Mouse (Mus musculus): ENCODE data around the gene Crat. TPM values are rescaled to one million over a fixed set of nuclear protein-coding genes. Genes with fewer than 3 reads are reported as not detected.
A peak's percentile ranks its signal among the peaks of the same experiment; 100 is the strongest.

Gene Crat
- polyA plus RNA-seq, 1 experiment: 96.4 TPM

- DNase-seq: peak; percentile 35
- TF ChIP-seq POLR2A (IDR thresholded peaks at IDR 0.05; ENCODE audit: control insufficient read depth, extremely low read depth, insufficient read depth, low read length, poor library complexity): 0 out of 2 replicates have a peak, but pooled peaks have one; percentile 15
- no peak for TF ChIP-seq CTCF (IDR thresholded peaks at IDR 0.05; ENCODE audit: borderline replicate concordance, control insufficient read depth, extremely low read depth, insufficient read depth, low read length, poor library complexity)
- 11% methylated on average over 15 of the region's 15 CpGs for WGBS
- Histone ChIP-seq H3K36me3 (ENCODE audit: control insufficient read depth, insufficient read depth, low read length) (peaks cover 26% of the 10 kb centered on the region), H3K27ac (ENCODE audit: control insufficient read depth, insufficient read depth, low read length) (peak overlapping the region; percentile 95), H3K4me3 (ENCODE audit: control insufficient read depth, insufficient read depth, low read length) (peak overlapping the region; percentile 41), H3K27me3 (ENCODE audit: control insufficient read depth, insufficient read depth, low read length) (no peaks in the 10 kb centered on the region), H3K4me1 (replicated peaks; ENCODE audit: control insufficient read depth, insufficient read depth, low read length) (peaks cover 18% of the 10 kb centered on the region)
Observed at GRCm38 (mm10) chr2:30441518-30442497, 26.2 kb upstream of the Crat start.

- Histone ChIP-seq H3K27me3 (ENCODE audit: control insufficient read depth, insufficient read depth, low read length) (no peaks in the 10 kb centered on the region), H3K4me1 (replicated peaks; ENCODE audit: control insufficient read depth, insufficient read depth, low read length) (peaks cover 18% of the 10 kb centered on the region), H3K36me3 (ENCODE audit: control insufficient read depth, insufficient read depth, low read length) (peaks cover 26% of the 10 kb centered on the region), H3K27ac (ENCODE audit: control insufficient read depth, insufficient read depth, low read length) (peak overlapping the region; percentile 95), H3K4me3 (ENCODE audit: control insufficient read depth, insufficient read depth, low read length) (no peak overlapping the region; the same call in 1 of the 2 replicates)
- peak; percentile 66 for DNase-seq
- TF ChIP-seq POLR2A (IDR thresholded peaks at IDR 0.05; ENCODE audit: control insufficient read depth, extremely low read depth, insufficient read depth, low read length, poor library complexity) (no peak), CTCF (IDR thresholded peaks at IDR 0.05; ENCODE audit: borderline replicate concordance, control insufficient read depth, extremely low read depth, insufficient read depth, low read length, poor library complexity) (no peak)
- 27% methylated on average over 12 of the region's 12 CpGs for WGBS
Observed at GRCm38 (mm10) chr2:30440701-30441517, 25.3 kb upstream of the Crat start.

- TF ChIP-seq POLR2A (IDR thresholded peaks at IDR 0.05; ENCODE audit: control insufficient read depth, extremely low read depth, insufficient read depth, low read length, poor library complexity) (no peak), CTCF (IDR thresholded peaks at IDR 0.05; ENCODE audit: borderline replicate concordance, control insufficient read depth, extremely low read depth, insufficient read depth, low read length, poor library complexity) (no peak)
- WGBS: 85% methylated on average over 3 of the region's 3 CpGs
Observed at GRCm38 (mm10) chr2:30440211-30440700, 24.6 kb upstream of the Crat start.

GRCm38 (mm10) chr2:30439631-30440030, 24.0 kb upstream of the Crat start:
- H3K27ac ChIP-seq (ENCODE audit: control insufficient read depth, insufficient read depth, low read length): no peak overlapping the region
- WGBS: 96% methylated on average over 6 of the region's 6 CpGs
- TF ChIP-seq POLR2A (IDR thresholded peaks at IDR 0.05; ENCODE audit: control insufficient read depth, extremely low read depth, insufficient read depth, low read length, poor library complexity): no peak
- no peak for TF ChIP-seq CTCF (IDR thresholded peaks at IDR 0.05; ENCODE audit: borderline replicate concordance, control insufficient read depth, extremely low read depth, insufficient read depth, low read length, poor library complexity)
- peaks cover 26% of the 10 kb centered on the region for H3K36me3 ChIP-seq (ENCODE audit: control insufficient read depth, insufficient read depth, low read length)
- peaks cover 18% of the 10 kb centered on the region for H3K4me1 ChIP-seq (replicated peaks; ENCODE audit: control insufficient read depth, insufficient read depth, low read length)
- no peak for DNase-seq
- no peak overlapping the region for H3K4me3 ChIP-seq (ENCODE audit: control insufficient read depth, insufficient read depth, low read length)
- no peaks in the 10 kb centered on the region for H3K27me3 ChIP-seq (ENCODE audit: control insufficient read depth, insufficient read depth, low read length)

More at GRCm38 (mm10) chr2:30440211-30440700, 24.6 kb upstream of the Crat start:
- Histone ChIP-seq H3K4me1 (replicated peaks; ENCODE audit: control insufficient read depth, insufficient read depth, low read length) (peaks cover 18% of the 10 kb centered on the region), H3K36me3 (ENCODE audit: control insufficient read depth, insufficient read depth, low read length) (peaks cover 26% of the 10 kb centered on the region), H3K4me3 (ENCODE audit: control insufficient read depth, insufficient read depth, low read length) (no peak overlapping the region), H3K27me3 (ENCODE audit: control insufficient read depth, insufficient read depth, low read length) (no peaks in the 10 kb centered on the region), H3K27ac (ENCODE audit: control insufficient read depth, insufficient read depth, low read length) (no peak overlapping the region)
- DNase-seq: no peak

GRCm38 (mm10) chr2:30437791-30438190, 22.2 kb upstream of the Crat start:
- Histone ChIP-seq H3K27me3 (ENCODE audit: control insufficient read depth, insufficient read depth, low read length) (no peaks in the 10 kb centered on the region), H3K4me1 (replicated peaks; ENCODE audit: control insufficient read depth, insufficient read depth, low read length) (peaks cover 17% of the 10 kb centered on the region), H3K36me3 (ENCODE audit: control insufficient read depth, insufficient read depth, low read length) (peaks cover 26% of the 10 kb centered on the region), H3K4me3 (ENCODE audit: control insufficient read depth, insufficient read depth, low read length) (no peak overlapping the region), H3K27ac (ENCODE audit: control insufficient read depth, insufficient read depth, low read length) (no peak overlapping the region)
- no peak for DNase-seq
- WGBS: 92% methylated on average over 4 of the region's 4 CpGs
- TF ChIP-seq CTCF (IDR thresholded peaks at IDR 0.05; ENCODE audit: borderline replicate concordance, control insufficient read depth, extremely low read depth, insufficient read depth, low read length, poor library complexity) (no peak), POLR2A (IDR thresholded peaks at IDR 0.05; ENCODE audit: control insufficient read depth, extremely low read depth, insufficient read depth, low read length, poor library complexity) (no peak)

GRCm38 (mm10) chr2:30436809-30437208, 21.2 kb upstream of the Crat start:
- 96% methylated on average over 4 of the region's 4 CpGs for WGBS
- DNase-seq: no peak
- H3K4me3 ChIP-seq (ENCODE audit: control insufficient read depth, insufficient read depth, low read length): no peak overlapping the region
- no peak overlapping the region for H3K27ac ChIP-seq (ENCODE audit: control insufficient read depth, insufficient read depth, low read length)
- no peaks in the 10 kb centered on the region for H3K27me3 ChIP-seq (ENCODE audit: control insufficient read depth, insufficient read depth, low read length)
- peaks cover 7% of the 10 kb centered on the region for H3K4me1 ChIP-seq (replicated peaks; ENCODE audit: control insufficient read depth, insufficient read depth, low read length)
- H3K36me3 ChIP-seq (ENCODE audit: control insufficient read depth, insufficient read depth, low read length): peaks cover 32% of the 10 kb centered on the region
- TF ChIP-seq CTCF (IDR thresholded peaks at IDR 0.05; ENCODE audit: borderline replicate concordance, control insufficient read depth, extremely low read depth, insufficient read depth, low read length, poor library complexity) (no peak), POLR2A (IDR thresholded peaks at IDR 0.05; ENCODE audit: control insufficient read depth, extremely low read depth, insufficient read depth, low read length, poor library complexity) (no peak)
